In the genomic region with DNA sequence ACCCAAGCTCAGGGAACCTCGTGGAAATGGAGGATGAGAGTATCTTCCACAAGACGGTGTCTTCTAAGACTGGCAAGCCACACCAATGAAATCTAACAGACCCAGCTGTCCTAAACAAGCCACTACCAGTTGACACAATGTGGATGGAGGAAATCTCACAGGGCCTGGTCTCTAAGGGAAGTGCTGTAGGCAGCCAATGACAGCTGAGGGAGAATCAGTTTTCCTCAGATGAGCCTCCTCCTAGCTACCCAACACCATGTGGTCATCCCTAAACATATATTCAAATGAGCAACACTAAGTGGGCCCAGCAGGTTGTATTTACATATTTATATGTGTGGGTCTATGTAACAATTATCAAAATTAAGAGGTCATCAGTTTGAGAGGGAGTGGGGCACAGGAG, we compare ENCODE assay signal across 26 mouse cellular contexts. TPM values are rescaled to one million over a fixed set of nuclear protein-coding genes. Genes with fewer than 3 reads are reported as not detected.
A peak's percentile ranks its signal among the peaks of the same experiment; 100 is the strongest.
DNase-seq lines count a peak whose midpoint lies in the region; ATAC-seq and TF ChIP-seq lines count a peak whose summit lies in the region.
"Had no signal": no experiment of that assay in that cellular context is flagged by ENCODE, and none has a peak within 500 bp of the region (broad histone marks: within the 10 kb centered on the region; RNA-seq: fewer than 3 reads in every experiment).

No protein-coding gene starts in this region.

- 0 out of 2 replicates have a peak, but pooled peaks cover 7% of the 10 kb centered on the region for H3K36me3 ChIP-seq in forebrain, embryonic 15.5 days
- H3K36me3 ChIP-seq in forebrain, embryonic 12.5 days (replicated peaks) = peaks cover 9% of the 10 kb centered on the region; the same call in 1 of the 2 replicates
- 0 out of 2 replicates have a peak, but pooled peaks cover 3% of the 10 kb centered on the region for H3K36me3 ChIP-seq in hindbrain, embryonic 12.5 days
- H3K36me3 ChIP-seq in hindbrain, embryonic 13.5 days = peaks cover 15% of the 10 kb centered on the region
- H3K36me3 ChIP-seq in forebrain, embryonic 16.5 days (ENCODE audit: control insufficient read depth, insufficient read depth) = 0 out of 2 replicates have a peak, but pooled peaks cover 2% of the 10 kb centered on the region
- H3K36me3 ChIP-seq: hindbrain, embryonic 15.5 days; intestine, embryonic 15.5 days had no signal

- TF ChIP-seq CTCF in brain, embryonic 14.5 days (IDR thresholded peaks at IDR 0.05; ENCODE audit: borderline replicate concordance, extremely low read depth, insufficient read depth, insufficient read length) = no peak

- peak; percentile 33 for DNase-seq in brain, embryonic 14.5 days (ENCODE audit: low read depth)
- no peak for DNase-seq in kidney, postnatal 14 days
- DNase-seq: adrenal gland, adult 8-10 months; adrenal gland, postnatal 25 days; cerebellum, adult 18-20 months; cerebellum, adult 9-10 months; cerebellum, postnatal 14 days; gastrocnemius, postnatal 25 days; heart, adult 2 months; kidney, adult 11 months; kidney, adult 8-10 months had no signal

- no peaks in the 10 kb centered on the region for H3K27me3 ChIP-seq in forebrain, embryonic 15.5 days
- H3K27me3 ChIP-seq in forebrain, embryonic 12.5 days = 0 out of 2 replicates have a peak, but pooled peaks cover 2% of the 10 kb centered on the region
- no peaks in the 10 kb centered on the region for H3K27me3 ChIP-seq in hindbrain, embryonic 12.5 days
- H3K27me3 ChIP-seq in hindbrain, embryonic 13.5 days = no peaks in the 10 kb centered on the region
- no peaks in the 10 kb centered on the region for H3K27me3 ChIP-seq in forebrain, embryonic 16.5 days (replicated peaks; ENCODE audit: control insufficient read depth, insufficient read depth, low read length)
- H3K27me3 ChIP-seq: heart, embryonic 13.5 days; hindbrain, embryonic 15.5 days; intestine, embryonic 15.5 days had no signal

- H3K9ac ChIP-seq in forebrain, embryonic 15.5 days (replicated peaks) = no peak overlapping the region
- H3K9ac ChIP-seq in forebrain, embryonic 12.5 days = no peak overlapping the region
- no peak overlapping the region for H3K9ac ChIP-seq in hindbrain, embryonic 12.5 days
- H3K9ac ChIP-seq in hindbrain, embryonic 13.5 days = no peak overlapping the region
- H3K9ac ChIP-seq in forebrain, embryonic 16.5 days (replicated peaks; ENCODE audit: low read depth, low read length) = no peak overlapping the region
- H3K9ac ChIP-seq: heart, embryonic 13.5 days; hindbrain, embryonic 15.5 days; intestine, embryonic 15.5 days had no signal

- WGBS in forebrain, embryonic 15.5 days = 90% methylated on average over 2 of the region's 2 CpGs
- 91% methylated on average over 2 of the region's 2 CpGs for WGBS in forebrain, embryonic 12.5 days
- 74% methylated on average over 2 of the region's 2 CpGs for WGBS in hindbrain, embryonic 12.5 days
- 92% methylated on average over 2 of the region's 2 CpGs for WGBS in hindbrain, embryonic 13.5 days
- 82% methylated on average over 2 of the region's 2 CpGs for WGBS in forebrain, embryonic 16.5 days

- no peak for TF ChIP-seq POLR2A in brain, embryonic 14.5 days (IDR thresholded peaks at IDR 0.05; ENCODE audit: borderline replicate concordance, extremely low read depth, insufficient read depth, insufficient read length, poor library complexity, severe bottlenecking)

- peaks cover 8% of the 10 kb centered on the region for H3K4me1 ChIP-seq in forebrain, embryonic 15.5 days
- peaks cover 27% of the 10 kb centered on the region; the same call in 1 of the 2 replicates for H3K4me1 ChIP-seq in forebrain, embryonic 12.5 days
- 0 out of 2 replicates have a peak, but pooled peaks cover 20% of the 10 kb centered on the region for H3K4me1 ChIP-seq in hindbrain, embryonic 12.5 days
- peaks cover 2% of the 10 kb centered on the region; the same call in 1 of the 2 replicates for H3K4me1 ChIP-seq in hindbrain, embryonic 13.5 days (replicated peaks)
- H3K4me1 ChIP-seq in forebrain, embryonic 16.5 days (replicated peaks; ENCODE audit: control insufficient read depth, insufficient read depth, low read length) = peaks cover 8% of the 10 kb centered on the region
- H3K4me1 ChIP-seq: hindbrain, embryonic 15.5 days; intestine, embryonic 15.5 days had no signal

- H3K4me2 ChIP-seq in forebrain, embryonic 15.5 days (replicated peaks) = no peak overlapping the region
- no peak overlapping the region for H3K4me2 ChIP-seq in forebrain, embryonic 12.5 days
- no peak overlapping the region for H3K4me2 ChIP-seq in hindbrain, embryonic 12.5 days (replicated peaks)
- H3K4me2 ChIP-seq in hindbrain, embryonic 13.5 days = no peak overlapping the region
- H3K4me2 ChIP-seq in forebrain, embryonic 16.5 days (ENCODE audit: low read length) = no peak overlapping the region
- H3K4me2 ChIP-seq: heart, embryonic 13.5 days; hindbrain, embryonic 15.5 days; intestine, embryonic 15.5 days had no signal

- ATAC-seq in forebrain, embryonic 15.5 days (replicated peaks) = peak; percentile 81; the same call in 1 of the 2 replicates
- no peak for ATAC-seq in forebrain, embryonic 12.5 days (ENCODE audit: low FRiP score)
- ATAC-seq in hindbrain, embryonic 12.5 days (ENCODE audit: low FRiP score) = peak; percentile 35; the same call in 1 of the 2 replicates
- ATAC-seq in hindbrain, embryonic 13.5 days (ENCODE audit: low FRiP score) = no peak
- ATAC-seq in forebrain, embryonic 16.5 days = peak; percentile 75
- ATAC-seq: CD4-positive, CD25-positive, alpha-beta regulatory T cell, adult 4 months; intestine, embryonic 15.5 days had no signal

- H3K27ac ChIP-seq in forebrain, embryonic 15.5 days (replicated peaks) = no peak overlapping the region
- no peak overlapping the region for H3K27ac ChIP-seq in forebrain, embryonic 12.5 days
- H3K27ac ChIP-seq in hindbrain, embryonic 12.5 days = no peak overlapping the region
- no peak overlapping the region for H3K27ac ChIP-seq in hindbrain, embryonic 13.5 days
- H3K27ac ChIP-seq in forebrain, embryonic 16.5 days (ENCODE audit: low read length) = no peak overlapping the region
- H3K27ac ChIP-seq: heart, adult 2 months; heart, embryonic 10.5 days; heart, embryonic 13.5 days; hindbrain, embryonic 15.5 days; intestine, embryonic 15.5 days had no signal

- H3K4me3 ChIP-seq in forebrain, embryonic 15.5 days = no peak overlapping the region
- H3K4me3 ChIP-seq in forebrain, embryonic 12.5 days (replicated peaks) = no peak overlapping the region
- no peak overlapping the region for H3K4me3 ChIP-seq in hindbrain, embryonic 12.5 days
- no peak overlapping the region for H3K4me3 ChIP-seq in hindbrain, embryonic 13.5 days
- no peak overlapping the region for H3K4me3 ChIP-seq in forebrain, embryonic 16.5 days (replicated peaks; ENCODE audit: low read length)
- H3K4me3 ChIP-seq: heart, adult 2 months; heart, embryonic 10.5 days; heart, embryonic 13.5 days; hindbrain, embryonic 15.5 days; intestine, embryonic 15.5 days had no signal

- no peaks in the 10 kb centered on the region for H3K9me3 ChIP-seq in forebrain, embryonic 15.5 days
- no peaks in the 10 kb centered on the region for H3K9me3 ChIP-seq in forebrain, embryonic 12.5 days
- no peaks in the 10 kb centered on the region for H3K9me3 ChIP-seq in hindbrain, embryonic 12.5 days (replicated peaks)
- H3K9me3 ChIP-seq in hindbrain, embryonic 13.5 days = no peaks in the 10 kb centered on the region
- H3K9me3 ChIP-seq in forebrain, embryonic 16.5 days (ENCODE audit: control insufficient read depth, low read length) = no peaks in the 10 kb centered on the region
- H3K9me3 ChIP-seq: heart, embryonic 10.5 days; hindbrain, embryonic 15.5 days; intestine, embryonic 15.5 days had no signal

RNA-seq across cellular contexts. Expression of a gene that starts 11.4 kb away (rescaled TPM):
- polyA plus RNA-seq in forebrain, embryonic 15.5 days (2015; fragmentation: Nextera tagmentation; extraction: Ambion mirVana) = not detected in 2 replicates
- not detected in 2 replicates for polyA plus RNA-seq in forebrain, embryonic 12.5 days (2016; fragmentation: Nextera tagmentation; extraction: Ambion mirVana)
- not detected in 2 replicates for polyA plus RNA-seq in hindbrain, embryonic 12.5 days (2016; fragmentation: Nextera tagmentation; extraction: Ambion mirVana)
- not detected in 2 replicates for polyA plus RNA-seq in hindbrain, embryonic 13.5 days (2015; fragmentation: Nextera tagmentation; extraction: Ambion mirVana)
- not detected in 2 replicates for polyA plus RNA-seq in brain, embryonic 14.5 days (2012; rRNA removed)
- not detected in 2 replicates for polyA plus RNA-seq in forebrain, embryonic 16.5 days (2015; fragmentation: Nextera tagmentation; extraction: Ambion mirVana)
- polyA plus RNA-seq: C2C12; CD4-positive, CD25-positive, alpha-beta regulatory T cell, adult 4 months; embryonic facial prominence, embryonic 11.5 days; embryonic facial prominence, embryonic 14.5 days; gonadal fat pad, adult 2 months; heart, adult 2 months; heart, embryonic 10.5 days; heart, embryonic 13.5 days; heart, embryonic 16.5 days; hindbrain, embryonic 15.5 days; intestine, embryonic 15.5 days had no signal

Comparison
In these comparisons a context has a peak if more than half of its experiments do, and no peak if none do; other contexts are left out.
1. ATAC-seq: peak in forebrain, embryonic 15.5 days (single experiment), hindbrain, embryonic 12.5 days (single experiment) and forebrain, embryonic 16.5 days (single experiment); none in forebrain, embryonic 12.5 days (single experiment) and hindbrain, embryonic 13.5 days (single experiment).